Mouse (Mus musculus) neural tube, embryonic 11.5 days (tissue): ENCODE results near the gene H2-K1. TPM values are rescaled to one million over a fixed set of nuclear protein-coding genes. Genes with fewer than 3 reads are reported as not detected.

ENCODE experiments used
- ATAC-seq: fragments of 200-750 bp; cut with Nextera tagmentation; 2 replicates; pipeline ENCODE4 v1.8.0; 2017; ENCODE audit warnings: moderate number of reproducible peaks, mild to moderate bottlenecking, moderate TSS enrichment, moderate library complexity; ENCODE audit not compliant: insufficient read depth, low FRiP score, low TSS enrichment
- DNase-seq: peaks from one replicate; pipeline ENCODE4 v3.0.0-alpha.2; 2015; ENCODE audit warnings: low spot score
- H3K27ac ChIP-seq: fragments of 300-500 bp; sonication (generic); 2 replicates; pipeline ENCODE4 v1.5.1; 2014; ENCODE audit warnings: low read depth, mild to moderate bottlenecking, low read length
- H3K27me3 ChIP-seq: fragments of 300-500 bp; sonication (generic); 2 replicates; pipeline ENCODE4 v1.6.1; 2014; ENCODE audit warnings: mild to moderate bottlenecking, low read length, mixed read lengths; ENCODE audit not compliant: control insufficient read depth, insufficient read depth
- H3K36me3 ChIP-seq: fragments of 300-500 bp; sonication (generic); 2 replicates; pipeline ENCODE4 v1.6.1; 2014; ENCODE audit warnings: mild to moderate bottlenecking, low read length, moderate library complexity, mixed read lengths; ENCODE audit not compliant: control insufficient read depth, insufficient read depth
- H3K4me1 ChIP-seq: fragments of 300-500 bp; sonication (generic); 2 replicates; pipeline ENCODE4 v1.6.1; 2014; ENCODE audit warnings: low read length, mixed read lengths; ENCODE audit not compliant: control insufficient read depth, insufficient read depth
- H3K4me2 ChIP-seq: fragments of 300-500 bp; sonication (generic); 2 replicates; pipeline ENCODE4 v1.6.1; 2014; ENCODE audit warnings: low read depth, mild to moderate bottlenecking, moderate library complexity
- H3K4me3 ChIP-seq: fragments of 300-500 bp; sonication (generic); 2 replicates; pipeline ENCODE4 v1.5.1; 2014; ENCODE audit warnings: low read depth, low read length
- H3K9ac ChIP-seq: fragments of 300-500 bp; sonication (generic); 2 replicates; pipeline ENCODE4 v1.6.1; 2014; ENCODE audit warnings: mild to moderate bottlenecking, low read length
- H3K9me3 ChIP-seq: fragments of 300-500 bp; sonication (generic); 2 replicates; pipeline ENCODE4 v1.6.1; 2016; ENCODE audit warnings: low read length; ENCODE audit not compliant: control insufficient read depth
- WGBS: fragments of 180-500 bp; shearing (Covaris S2); extraction: QIAGEN DNeasy Blood & Tissue Kit; methylation state at CpG from one replicate; pipeline ENCODE4 v1.1.7; 2014; 5-methylcytosine and 5-hydroxymethylcytosine counted together
- microRNA counts: library from miRNA; unstranded; fragments of <30 nt; microRNA quantifications from one replicate; lab custom pipeline; 2015
- microRNA-seq: library from miRNA; unstranded; fragments of <30 nt; microRNA quantifications from one replicate; pipeline ENCODE4, GENCODE M21; 2016
- polyA plus RNA-seq: library from polyadenylated mRNA; unstranded; fragments of >200 nt; fragmentation: Nextera tagmentation; extraction: Ambion mirVana; gene quantifications from 2 replicates; pipeline ENCODE4 v1.2.1, GENCODE M21; 2014

H2-K1 gene
- polyA plus RNA-seq, 1 experiment from 2014 or later = 23.1 TPM

DNA sequence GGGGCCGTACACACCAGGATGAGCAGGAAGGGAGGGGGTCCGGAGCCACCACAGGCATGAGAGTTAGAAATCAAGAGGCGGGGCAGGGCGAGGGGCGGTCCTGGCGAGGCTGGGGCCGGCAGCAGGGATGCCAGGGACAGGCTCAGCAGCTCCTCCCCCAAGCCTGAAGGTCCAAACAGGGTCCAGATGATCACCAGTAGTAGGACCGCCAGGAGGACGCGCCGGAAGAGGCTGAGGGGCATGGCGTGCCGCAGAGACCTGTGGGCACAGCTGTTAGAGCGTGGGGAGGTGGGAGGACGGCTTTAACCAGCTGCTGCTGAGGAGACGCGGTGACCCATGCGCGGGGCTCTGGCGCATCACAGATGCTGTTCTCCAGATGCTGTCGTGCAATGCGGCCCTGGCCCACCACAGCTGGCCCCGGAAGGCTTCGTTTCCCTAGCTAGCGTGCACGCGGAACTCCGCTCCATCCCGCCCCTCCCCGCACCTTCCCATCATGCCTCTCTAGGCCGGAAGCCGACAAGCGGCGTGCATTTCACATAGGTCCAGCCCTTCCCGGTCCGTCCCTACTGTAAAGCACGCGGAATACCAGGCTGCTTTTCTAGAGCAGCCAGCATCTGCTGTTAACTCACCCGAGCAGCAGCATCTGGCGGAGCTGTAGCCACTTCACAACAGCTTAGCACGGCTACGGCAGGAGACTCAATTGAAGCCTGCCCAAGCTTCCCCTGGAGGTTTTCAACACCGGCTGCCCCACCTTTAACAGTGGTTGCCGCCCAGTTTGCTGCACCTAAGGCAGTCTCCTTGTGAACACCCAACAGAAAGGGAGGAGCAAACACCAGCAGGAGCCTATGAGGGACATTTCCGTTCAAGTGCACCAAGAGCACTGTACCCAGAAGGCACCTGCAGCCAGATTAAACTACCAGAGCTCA lies 48.9 kb downstream of the H2-K1 start, which contains the start of gene B3galt4:
Gene B3galt4 (minus strand): TSS at position 468 of the 926 bp plus-strand sequence.
- H3K27me3 ChIP-seq = no peaks in the 10 kb centered on the region
- H3K4me1 ChIP-seq = peaks cover 39% of the 10 kb centered on the region
- DNase-seq = peak; percentile 86
- H3K4me3 ChIP-seq = peak within 1 kb of the TSS; percentile 39
- peak; percentile 51 for ATAC-seq
- peaks cover 10% of the 10 kb centered on the region; the same call in 1 of the 2 replicates for H3K36me3 ChIP-seq
- H3K27ac ChIP-seq = peak within 1 kb of the TSS; percentile 86
- peak within 1 kb of the TSS; percentile 82 for H3K4me2 ChIP-seq
- WGBS = under 1% methylated on average over 45 of the region's 45 CpGs
- H3K9me3 ChIP-seq = no peaks in the 10 kb centered on the region
- H3K9ac ChIP-seq = peak within 1 kb of the TSS; percentile 69

- H3K9ac ChIP-seq = peak overlapping the region; percentile 69
- 0 out of 2 replicates have a peak overlapping the region, but pooled peaks have one; percentile 17 for H3K27ac ChIP-seq
- H3K36me3 ChIP-seq = peaks cover 10% of the 10 kb centered on the region; the same call in 1 of the 2 replicates
- peak overlapping the region; percentile 82 for H3K4me2 ChIP-seq
- 72% methylated on average over 10 of the region's 10 CpGs for WGBS
- peak overlapping the region; percentile 39; the same call in 1 of the 2 replicates for H3K4me3 ChIP-seq
- no peaks in the 10 kb centered on the region for H3K9me3 ChIP-seq
- H3K27me3 ChIP-seq = no peaks in the 10 kb centered on the region
- ATAC-seq = no peak
- H3K4me1 ChIP-seq = peaks cover 39% of the 10 kb centered on the region
- no peak for DNase-seq
Observed at GRCm38 (mm10) chr17:33950131-33950625, 50.0 kb downstream of the H2-K1 start.

- WGBS = 92% methylated on average over 19 of the region's 19 CpGs
- DNase-seq (no peak), ATAC-seq (no peak)
- H3K4me1 ChIP-seq = peaks cover 31% of the 10 kb centered on the region
- no peak overlapping the region for H3K4me3 ChIP-seq
- no peak overlapping the region for H3K27ac ChIP-seq
- no peak overlapping the region for H3K4me2 ChIP-seq
- H3K27me3 ChIP-seq = no peaks in the 10 kb centered on the region
- H3K9ac ChIP-seq = no peak overlapping the region
- H3K36me3 ChIP-seq = peaks cover 16% of the 10 kb centered on the region
- no peaks in the 10 kb centered on the region for H3K9me3 ChIP-seq
Observed at GRCm38 (mm10) chr17:33948905-33949537, 51.1 kb downstream of the H2-K1 start.

- DNase-seq = no peak
- Histone ChIP-seq H3K4me3 (no peak overlapping the region), H3K36me3 (peaks cover 17% of the 10 kb centered on the region), H3K4me2 (no peak overlapping the region), H3K9ac (no peak overlapping the region), H3K27me3 (no peaks in the 10 kb centered on the region), H3K9me3 (no peaks in the 10 kb centered on the region), H3K27ac (no peak overlapping the region), H3K4me1 (peaks cover 29% of the 10 kb centered on the region)
- ATAC-seq = no peak
- 86% methylated on average over 22 of the region's 22 CpGs for WGBS
Observed at GRCm38 (mm10) chr17:33948090-33948904, 51.9 kb downstream of the H2-K1 start.

GRCm38 (mm10) chr17:33947430-33948089 lies 52.6 kb downstream of the H2-K1 start:
- Histone ChIP-seq H3K27ac (no peak overlapping the region), H3K4me2 (no peak overlapping the region), H3K27me3 (no peaks in the 10 kb centered on the region), H3K9ac (no peak overlapping the region), H3K9me3 (no peaks in the 10 kb centered on the region), H3K4me3 (no peak overlapping the region), H3K36me3 (peaks cover 14% of the 10 kb centered on the region), H3K4me1 (peaks cover 21% of the 10 kb centered on the region)
- 94% methylated on average over 10 of the region's 10 CpGs for WGBS
- ATAC-seq (no peak), DNase-seq (no peak)

MicroRNAs encoded within 50 kb of the gene (microRNA counts, 519-probe panel; counts per million panel counts)
- 4,257 counts per million, percentile 78 among the panel's probes with 10 or more counts for microRNA mmu-miR-219 (lab: Ali Mortazavi, UCI)

Small RNA genes within 50 kb of the gene (microRNA-seq; reads per million reads assigned to microRNA genes)
- gene Mir219a-1 = 0.78 reads per million
- gene Mir219c = not detected

Other genes starting within 250 kb of the H2-K1 start
- gene Rab11b, start 239.8 kb downstream of the H2-K1 start, polyA plus RNA-seq = 293 and 295 TPM in 2 replicates
- 14.9 and 18.6 TPM in 2 replicates for gene Angptl4, start 218.5 kb downstream of the H2-K1 start, polyA plus RNA-seq
- 23.5 TPM in 2 replicates for gene Kank3, start 189.8 kb downstream of the H2-K1 start, polyA plus RNA-seq
- gene Rps28, start 175.8 kb downstream of the H2-K1 start, polyA plus RNA-seq = 813 and 863 TPM in 2 replicates
- 432 and 435 TPM in 2 replicates for gene Ndufa7, start 175.8 kb downstream of the H2-K1 start, polyA plus RNA-seq
- gene Cd320, start 157.3 kb downstream of the H2-K1 start, polyA plus RNA-seq = 72.6 and 79.1 TPM in 2 replicates
- not detected in 2 replicates for gene Gm7029, start 126.5 kb downstream of the H2-K1 start, polyA plus RNA-seq
- 8.4 and 11.0 TPM in 2 replicates for gene Kifc1, start 109.7 kb downstream of the H2-K1 start, polyA plus RNA-seq
- gene Platr17, start 95.2 kb downstream of the H2-K1 start, polyA plus RNA-seq = not detected in 2 replicates
- 61.2 and 61.4 TPM in 2 replicates for gene Daxx, start 90.9 kb downstream of the H2-K1 start, polyA plus RNA-seq
- gene Tapbp, start 84.4 kb downstream of the H2-K1 start, polyA plus RNA-seq = 12.9 and 16.2 TPM in 2 replicates
- 10.5 and 11.2 TPM in 2 replicates for gene Zbtb22, start 84.4 kb downstream of the H2-K1 start, polyA plus RNA-seq
- 38.7 and 42.6 TPM in 2 replicates for gene Rgl2, start 70.8 kb downstream of the H2-K1 start, polyA plus RNA-seq
- 190 and 195 TPM in 2 replicates for gene Pfdn6, start 60.0 kb downstream of the H2-K1 start, polyA plus RNA-seq
- gene Wdr46, start 59.7 kb downstream of the H2-K1 start, polyA plus RNA-seq = 29.5 and 33.4 TPM in 2 replicates
- 4.4 and 4.9 TPM in 2 replicates for gene B3galt4, start 48.9 kb downstream of the H2-K1 start, polyA plus RNA-seq
- 40.7 and 43.8 TPM in 2 replicates for gene Vps52, start 44.5 kb downstream of the H2-K1 start, polyA plus RNA-seq
- 1,341 and 1,360 TPM in 2 replicates for gene Rps18, start 44.3 kb downstream of the H2-K1 start, polyA plus RNA-seq
- 5.2 and 8.4 TPM in 2 replicates for gene Ring1, start 24.3 kb upstream of the H2-K1 start, polyA plus RNA-seq
- gene H2-Ke6, start 27.7 kb upstream of the H2-K1 start, polyA plus RNA-seq = 48.1 and 52.7 TPM in 2 replicates
- 89.7 and 108 TPM in 2 replicates for gene Slc39a7, start 31.3 kb upstream of the H2-K1 start, polyA plus RNA-seq
- gene Rxrb, start 31.5 kb upstream of the H2-K1 start, polyA plus RNA-seq = 25.1 and 27.1 TPM in 2 replicates
- gene Col11a2, start 39.1 kb upstream of the H2-K1 start, polyA plus RNA-seq = 1.5 and 2.9 TPM in 2 replicates
- gene H2-Oa, start 92.0 kb upstream of the H2-K1 start, polyA plus RNA-seq = 0.93 TPM in 1 of 2 replicates, not detected in the other
- 9.2 and 10.3 TPM in 2 replicates for gene H2-DMa, start 119.2 kb upstream of the H2-K1 start, polyA plus RNA-seq
- gene Brd2, start 122.3 kb upstream of the H2-K1 start, polyA plus RNA-seq = 116 and 133 TPM in 2 replicates
- not detected in 2 replicates for gene H2-DMb2, start 143.0 kb upstream of the H2-K1 start, polyA plus RNA-seq
- not detected in 2 replicates for gene H2-DMb1, start 152.7 kb upstream of the H2-K1 start, polyA plus RNA-seq
- 0.68 and 1.3 TPM in 2 replicates for gene Tap1, start 187.2 kb upstream of the H2-K1 start, polyA plus RNA-seq
- 0.80 and 0.96 TPM in 2 replicates for gene Psmb9, start 187.4 kb upstream of the H2-K1 start, polyA plus RNA-seq
- gene Psmb8, start 197.4 kb upstream of the H2-K1 start, polyA plus RNA-seq = 2.1 and 3.3 TPM in 2 replicates
- gene Tap2, start 203.2 kb upstream of the H2-K1 start, polyA plus RNA-seq = 0.59 and 0.60 TPM in 2 replicates
- gene H2-Ob, start 238.6 kb upstream of the H2-K1 start, polyA plus RNA-seq = not detected in 2 replicates